Mouse (Mus musculus): ENCODE measurements around the gene Zfp9. TPM values are rescaled to one million over a fixed set of nuclear protein-coding genes. Genes with fewer than 3 reads are reported as not detected.

The Zfp9 gene
- 8.8 and 9.0 TPM in 2 replicates for polyA plus RNA-seq (2015; fragmentation: Nextera tagmentation; extraction: Ambion mirVana)

DNA sequence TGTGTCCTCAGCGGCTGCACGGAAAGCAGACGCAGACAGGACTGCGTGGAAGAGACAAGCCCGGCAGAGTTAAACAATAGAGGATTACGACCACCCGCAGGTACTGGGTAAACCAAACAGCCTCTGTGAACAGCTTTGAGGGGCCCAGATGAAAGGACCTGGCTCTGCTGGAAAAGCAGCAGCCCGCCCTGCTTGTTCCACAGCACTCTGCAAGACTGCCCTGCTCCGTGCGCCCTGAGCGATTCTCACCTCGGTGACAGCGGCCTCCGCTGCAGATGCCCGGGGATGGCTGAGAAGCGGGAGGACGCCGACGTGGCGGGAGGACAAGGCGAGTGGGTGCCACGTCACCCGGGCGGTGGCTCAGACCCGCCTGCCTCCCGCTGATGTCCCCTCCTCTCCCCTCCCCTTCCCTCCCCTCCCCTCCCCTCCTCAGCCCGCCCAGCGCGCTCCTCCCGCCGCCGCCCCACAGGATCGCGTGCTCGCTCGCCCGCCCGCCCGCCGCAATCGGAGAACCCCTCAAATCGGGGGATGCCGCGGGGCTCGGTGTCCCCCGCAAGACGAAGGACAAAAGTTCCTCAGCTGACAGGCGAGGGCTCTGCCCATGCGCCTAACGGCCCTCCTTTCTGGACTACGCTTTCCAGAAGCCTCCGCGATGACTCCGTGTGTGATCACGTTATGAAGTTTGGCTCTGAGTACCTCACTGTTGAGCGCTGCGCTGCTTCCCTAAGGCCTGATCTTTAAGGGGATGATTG is at the start of gene Zfp9:
Zfp9 (minus strand) TSS at position 364 of the 752 bp plus-strand sequence.
- peak within 1 kb of the TSS; percentile 76 for H3K4me2 ChIP-seq
- WGBS, result under 1% methylated on average over 32 of the region's 57 CpGs
- H3K9ac ChIP-seq, result peak within 1 kb of the TSS; percentile 48
- ATAC-seq (ENCODE audit: insufficient read depth, low FRiP score, low read depth), result peak; percentile 87
- H3K27me3 ChIP-seq (replicated peaks), result no peaks in the 10 kb centered on the region
- H3K4me3 ChIP-seq (replicated peaks), result peak within 1 kb of the TSS; percentile 59
- no peaks in the 10 kb centered on the region for H3K9me3 ChIP-seq
- H3K27ac ChIP-seq, result peak within 1 kb of the TSS; percentile 87
- no peaks in the 10 kb centered on the region for H3K4me1 ChIP-seq
- H3K36me3 ChIP-seq, result no peaks in the 10 kb centered on the region

DNA sequence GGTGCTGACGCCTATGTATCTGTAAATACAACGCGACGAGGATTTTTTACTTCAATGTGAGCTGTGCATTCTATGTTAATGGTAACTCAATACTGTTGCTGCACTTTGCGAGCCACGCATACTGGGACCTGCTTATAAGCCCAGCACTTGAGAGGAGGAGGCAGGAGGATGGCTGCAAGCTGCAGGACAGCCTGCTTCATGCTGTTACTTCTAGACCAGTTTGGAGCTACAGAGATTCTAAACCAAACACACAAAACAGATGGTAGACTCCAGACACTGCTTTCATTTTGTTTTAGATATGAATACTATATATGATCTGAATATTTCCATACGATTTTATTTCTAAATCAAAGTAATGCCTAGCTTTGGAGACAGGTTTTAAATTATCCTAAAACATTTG is 41.5 kb upstream of the Zfp9 start:
- WGBS, result 85% methylated on average over 7 of the region's 7 CpGs
- no peak overlapping the region for H3K4me2 ChIP-seq
- H3K36me3 ChIP-seq, result peaks cover 21% of the 10 kb centered on the region
- no peak overlapping the region for H3K9ac ChIP-seq
- no peak overlapping the region for H3K4me3 ChIP-seq (replicated peaks)
- ATAC-seq (ENCODE audit: insufficient read depth, low FRiP score, low read depth), result no peak
- no peaks in the 10 kb centered on the region for H3K9me3 ChIP-seq
- no peaks in the 10 kb centered on the region for H3K4me1 ChIP-seq
- H3K27ac ChIP-seq, result no peak overlapping the region
- H3K27me3 ChIP-seq (replicated peaks), result no peaks in the 10 kb centered on the region

DNA sequence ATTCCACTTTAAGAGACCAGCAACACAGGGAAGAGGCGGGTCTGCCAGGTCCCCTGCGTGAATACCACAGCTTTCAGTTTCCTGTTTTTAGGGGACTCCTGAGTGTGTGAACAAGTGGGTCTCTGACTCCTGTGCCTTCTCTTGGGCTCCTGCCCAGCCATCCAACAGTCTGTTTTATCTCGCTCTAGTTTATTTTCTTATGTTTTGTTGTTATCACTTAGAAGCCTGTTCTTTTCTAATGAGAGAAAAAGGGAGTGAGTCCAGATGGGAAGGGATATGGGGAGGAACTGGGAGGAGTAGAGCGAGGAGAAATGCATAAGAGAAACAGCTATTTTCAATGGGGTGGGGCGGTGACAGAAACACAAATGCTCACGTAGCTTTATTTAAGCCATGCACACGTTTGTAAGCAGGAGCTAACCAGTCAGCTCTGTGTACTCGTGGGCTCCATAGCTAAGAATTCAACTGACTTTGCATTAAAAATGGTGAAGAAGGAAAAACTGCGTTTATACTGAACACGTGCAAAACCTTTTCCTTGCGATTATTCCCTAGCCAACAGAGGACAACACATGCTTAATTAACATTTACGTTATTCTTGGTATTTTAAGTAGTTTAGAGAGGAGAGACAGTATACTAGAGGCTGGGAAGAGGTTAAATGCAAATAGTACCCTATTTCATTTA is 34.4 kb upstream of the Zfp9 start:
- ATAC-seq (ENCODE audit: insufficient read depth, low FRiP score, low read depth), result no peak
- H3K4me2 ChIP-seq, result no peak overlapping the region
- no peaks in the 10 kb centered on the region for H3K27me3 ChIP-seq (replicated peaks)
- no peaks in the 10 kb centered on the region for H3K4me1 ChIP-seq
- H3K9me3 ChIP-seq, result no peaks in the 10 kb centered on the region
- 89% methylated on average over 12 of the region's 12 CpGs for WGBS
- H3K27ac ChIP-seq, result no peak overlapping the region
- H3K4me3 ChIP-seq (replicated peaks), result no peak overlapping the region
- no peak overlapping the region for H3K9ac ChIP-seq
- peaks cover 19% of the 10 kb centered on the region; the same call in 1 of the 2 replicates for H3K36me3 ChIP-seq

DNA sequence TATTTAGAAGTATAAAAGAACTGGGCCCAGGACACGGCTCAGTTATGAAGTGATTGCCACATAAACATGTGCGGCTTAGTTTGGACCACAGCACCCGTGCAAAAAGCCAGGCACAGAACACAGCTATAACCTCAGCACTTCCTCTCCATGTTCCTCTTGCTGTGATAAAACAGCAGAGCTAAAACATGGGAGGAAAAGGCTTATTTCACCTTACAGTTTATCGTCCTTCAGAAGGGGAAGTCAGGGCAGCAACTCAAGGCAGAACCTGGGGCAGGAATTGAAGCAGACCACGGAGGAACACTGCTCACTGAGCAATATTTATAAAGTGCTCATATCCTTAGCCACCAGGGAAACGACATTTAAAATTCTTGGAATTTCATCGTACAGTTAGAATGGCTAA is 19.9 kb upstream of the Zfp9 start:
- Histone ChIP-seq H3K36me3 (no peaks in the 10 kb centered on the region; the same call in 1 of the 2 replicates), H3K4me2 (no peak overlapping the region), H3K4me1 (no peaks in the 10 kb centered on the region), H3K27me3 (replicated peaks) (no peaks in the 10 kb centered on the region), H3K27ac (no peak overlapping the region), H3K9ac (no peak overlapping the region), H3K4me3 (replicated peaks) (no peak overlapping the region), H3K9me3 (no peaks in the 10 kb centered on the region)
- no peak for ATAC-seq (ENCODE audit: insufficient read depth, low FRiP score, low read depth)
- WGBS, result 83% methylated on average over 7 of the region's 7 CpGs

DNA sequence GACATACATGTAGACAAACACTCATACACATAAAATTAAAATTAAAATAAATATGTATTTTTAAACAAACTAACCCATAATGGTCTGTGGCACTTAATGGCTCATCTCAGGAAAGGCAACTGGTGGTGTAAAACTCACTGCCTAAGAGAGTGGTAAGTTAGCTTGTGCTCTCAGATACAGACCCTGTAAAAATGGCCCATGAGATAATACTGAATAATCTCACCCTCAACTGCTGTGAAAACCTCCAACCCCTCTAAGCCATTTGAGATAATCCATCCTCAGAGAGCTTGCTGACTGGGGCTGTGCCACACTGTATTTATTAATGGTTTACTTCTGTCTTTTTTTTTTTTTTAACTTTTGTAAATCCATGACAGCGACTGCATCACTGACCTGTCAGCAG is 3.0 kb upstream of the Zfp9 start:
- Histone ChIP-seq H3K9me3 (no peaks in the 10 kb centered on the region), H3K9ac (no peak overlapping the region), H3K4me2 (no peak overlapping the region), H3K27me3 (replicated peaks) (no peaks in the 10 kb centered on the region), H3K27ac (no peak overlapping the region), H3K36me3 (no peaks in the 10 kb centered on the region), H3K4me3 (replicated peaks) (no peak overlapping the region), H3K4me1 (no peaks in the 10 kb centered on the region)
- 81% methylated on average over 1 of the region's 1 CpGs for WGBS
- no peak for ATAC-seq (ENCODE audit: insufficient read depth, low FRiP score, low read depth)

DNA sequence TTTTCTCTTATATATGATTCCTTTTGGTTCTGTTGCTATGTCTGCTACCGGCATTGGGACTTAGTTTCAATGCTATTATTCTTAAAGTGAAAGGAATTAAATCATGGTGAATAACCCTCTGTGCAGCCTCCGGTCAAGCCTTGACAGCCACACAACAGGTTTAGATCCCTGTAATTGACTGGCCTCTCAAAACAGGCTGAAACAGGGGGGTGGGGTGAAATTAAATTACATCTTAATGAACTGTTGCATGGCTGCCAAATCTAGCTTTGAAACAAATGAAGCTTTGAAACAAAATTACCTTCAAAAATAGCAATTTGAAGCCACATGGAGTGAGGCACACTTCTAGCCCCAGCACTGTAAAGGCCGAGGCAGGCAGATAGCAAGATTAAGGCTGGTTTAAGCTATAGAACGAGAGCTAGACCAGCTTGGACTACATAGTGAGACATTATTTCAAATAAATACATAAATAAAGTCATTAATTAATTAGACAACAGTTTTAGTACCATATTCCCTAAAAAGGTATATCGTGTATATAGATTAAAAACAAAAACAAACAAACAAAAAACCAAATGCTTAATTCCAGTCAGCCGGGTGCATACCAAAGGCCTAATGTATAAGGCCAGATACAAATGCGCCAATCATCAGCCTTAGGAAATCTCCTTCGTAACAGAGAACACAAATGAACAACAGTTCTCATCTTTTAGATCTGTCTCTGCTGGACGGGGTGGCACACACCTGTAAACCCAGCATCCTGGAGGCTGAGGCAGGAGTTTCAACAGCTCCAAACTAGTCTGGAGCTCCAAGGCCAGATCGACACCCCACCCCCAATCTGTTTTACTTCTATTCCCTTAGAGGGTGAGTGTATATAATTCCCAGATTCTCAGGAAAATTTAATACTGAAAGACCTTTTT is 990 bp downstream of the Zfp9 start:
- Histone ChIP-seq H3K4me1 (no peaks in the 10 kb centered on the region), H3K36me3 (no peaks in the 10 kb centered on the region), H3K27me3 (replicated peaks) (no peaks in the 10 kb centered on the region), H3K9me3 (no peaks in the 10 kb centered on the region), H3K27ac (peak overlapping the region; percentile 87), H3K4me3 (replicated peaks) (peak overlapping the region; percentile 59), H3K9ac (peak overlapping the region; percentile 48), H3K4me2 (peak overlapping the region; percentile 76)
- ATAC-seq (ENCODE audit: insufficient read depth, low FRiP score, low read depth), result no peak
- 32% methylated on average over 10 of the region's 10 CpGs for WGBS

DNA sequence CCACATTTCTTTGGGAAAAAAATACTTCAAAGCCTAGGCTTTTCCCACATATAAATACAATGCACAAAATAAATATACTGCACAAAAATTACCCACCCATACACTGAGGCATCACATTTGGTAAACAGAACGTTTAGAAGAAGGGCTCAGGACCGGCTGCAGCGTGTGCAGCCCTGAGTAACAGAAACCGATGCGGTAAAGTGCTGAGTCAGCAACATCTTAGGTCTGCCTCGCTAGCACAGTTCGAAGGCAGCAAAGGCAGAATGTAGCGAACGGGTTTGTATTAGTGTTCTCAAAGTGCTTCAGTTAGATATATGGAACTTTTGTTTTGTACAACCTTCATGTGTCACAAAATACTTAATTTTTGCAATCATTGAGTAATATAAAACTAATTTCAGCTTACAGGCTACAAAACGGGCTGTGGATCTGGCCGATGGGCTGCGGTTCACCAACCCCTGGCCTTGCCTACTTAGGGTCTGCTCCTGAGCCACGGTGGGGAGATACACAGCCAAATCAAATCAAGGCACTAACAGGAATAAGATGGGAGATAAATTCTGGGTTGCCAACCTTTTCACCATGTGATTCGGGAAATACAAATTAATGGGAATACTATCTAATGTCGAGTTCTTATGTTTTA is 16.9 kb downstream of the Zfp9 start:
- Histone ChIP-seq H3K4me2 (no peak overlapping the region), H3K27ac (no peak overlapping the region), H3K27me3 (replicated peaks) (no peaks in the 10 kb centered on the region), H3K9me3 (no peaks in the 10 kb centered on the region), H3K9ac (no peak overlapping the region), H3K4me3 (replicated peaks) (no peak overlapping the region), H3K36me3 (peaks cover 9% of the 10 kb centered on the region; the same call in 1 of the 2 replicates), H3K4me1 (no peaks in the 10 kb centered on the region)
- 82% methylated on average over 15 of the region's 15 CpGs for WGBS
- ATAC-seq (ENCODE audit: insufficient read depth, low FRiP score, low read depth), result no peak

DNA sequence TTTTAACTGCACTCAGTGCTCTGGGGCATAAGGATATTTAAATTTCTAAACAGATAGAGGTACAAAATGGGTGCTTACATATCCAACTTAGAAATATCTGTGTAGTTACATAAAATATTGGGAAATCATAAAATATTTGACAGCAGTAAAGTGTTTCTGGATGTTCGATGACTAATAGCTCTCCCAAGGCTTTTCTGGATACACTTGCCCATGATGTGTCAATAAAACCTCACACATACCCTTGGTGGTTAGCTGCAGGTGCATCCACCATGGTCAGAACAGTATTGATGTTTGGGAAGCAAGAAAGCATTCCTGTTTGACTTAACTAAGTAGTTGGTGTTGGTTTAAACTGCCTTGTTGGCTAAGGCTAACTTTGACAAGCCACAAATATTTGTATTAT is 21.4 kb downstream of the Zfp9 start:
- WGBS, result 81% methylated on average over 1 of the region's 1 CpGs
- no peaks in the 10 kb centered on the region for H3K27me3 ChIP-seq (replicated peaks)
- no peak overlapping the region for H3K4me3 ChIP-seq (replicated peaks)
- ATAC-seq (ENCODE audit: insufficient read depth, low FRiP score, low read depth), result no peak
- H3K9me3 ChIP-seq, result no peaks in the 10 kb centered on the region
- no peak overlapping the region for H3K4me2 ChIP-seq
- no peak overlapping the region for H3K9ac ChIP-seq
- H3K36me3 ChIP-seq, result no peaks in the 10 kb centered on the region
- H3K27ac ChIP-seq, result no peak overlapping the region
- H3K4me1 ChIP-seq, result peaks cover 4% of the 10 kb centered on the region; the same call in 1 of the 2 replicates

DNA sequence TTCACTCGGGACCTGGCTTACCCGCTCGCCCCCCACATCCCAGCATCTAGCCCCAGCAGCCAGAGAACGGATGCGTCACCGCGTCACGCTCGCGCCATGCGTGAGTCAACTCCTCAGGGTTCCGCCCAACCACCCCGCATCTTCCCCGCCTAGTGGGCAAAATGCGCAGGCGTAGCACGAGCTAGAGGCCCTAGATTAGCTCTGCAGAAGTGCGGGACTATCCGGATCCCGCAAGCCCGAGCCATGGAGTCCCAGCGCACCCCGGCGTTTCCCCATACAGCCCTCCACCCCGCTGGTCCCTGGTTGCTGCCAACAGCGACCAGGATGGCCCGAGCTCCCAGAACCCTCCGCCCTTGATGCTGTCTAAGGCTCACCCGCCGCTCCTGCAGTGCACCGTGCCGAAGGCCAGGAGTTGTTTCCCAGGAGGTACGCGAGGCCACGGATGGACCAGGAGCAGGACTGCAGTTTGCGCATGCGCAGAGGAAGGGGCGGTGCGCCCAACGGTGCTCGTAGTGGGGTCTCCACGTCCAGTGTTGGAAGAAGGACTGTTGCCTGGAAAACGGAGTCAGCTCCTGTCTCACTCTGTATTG is 24.0 kb downstream of the Zfp9 start, which contains the start of gene Zfp248:
Zfp248 (minus strand) TSS at position 487 of the 590 bp plus-strand sequence.
- peak within 1 kb of the TSS; percentile 95 for H3K27ac ChIP-seq
- H3K4me3 ChIP-seq (replicated peaks), result peak within 1 kb of the TSS; percentile 77
- H3K4me1 ChIP-seq, result peaks cover 4% of the 10 kb centered on the region; the same call in 1 of the 2 replicates
- H3K36me3 ChIP-seq, result no peaks in the 10 kb centered on the region
- H3K9ac ChIP-seq, result peak within 1 kb of the TSS; percentile 80
- ATAC-seq (ENCODE audit: insufficient read depth, low FRiP score, low read depth), result peak; percentile 92
- under 1% methylated on average over 43 of the region's 43 CpGs for WGBS
- no peaks in the 10 kb centered on the region for H3K27me3 ChIP-seq (replicated peaks)
- no peaks in the 10 kb centered on the region for H3K9me3 ChIP-seq
- peak within 1 kb of the TSS; percentile 86 for H3K4me2 ChIP-seq

DNA sequence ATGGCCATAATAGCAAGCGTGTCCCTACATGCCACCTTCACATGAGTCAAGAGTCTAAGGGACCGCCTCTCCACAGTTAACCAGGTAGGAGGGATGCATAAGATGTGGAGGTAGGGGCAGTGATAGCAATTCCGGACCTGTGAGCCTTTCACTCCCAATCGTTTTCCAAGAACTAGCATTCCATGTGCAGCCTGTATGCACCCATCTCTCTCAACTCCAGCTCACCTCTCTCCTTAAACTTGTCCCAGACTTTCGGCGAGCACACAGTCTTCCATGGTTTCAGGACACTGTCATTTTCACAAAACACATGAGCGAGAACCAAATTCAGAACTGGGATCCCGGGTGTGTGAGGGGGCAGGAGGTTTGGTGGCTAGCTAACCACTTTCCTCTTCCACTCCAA is 24.7 kb downstream of the Zfp9 start:
- H3K36me3 ChIP-seq, result no peaks in the 10 kb centered on the region
- H3K9ac ChIP-seq, result no peak overlapping the region; the same call in 1 of the 2 replicates
- no peaks in the 10 kb centered on the region for H3K27me3 ChIP-seq (replicated peaks)
- H3K4me3 ChIP-seq (replicated peaks), result peak overlapping the region; percentile 77
- peaks cover 4% of the 10 kb centered on the region; the same call in 1 of the 2 replicates for H3K4me1 ChIP-seq
- 28% methylated on average over 8 of the region's 8 CpGs for WGBS
- H3K4me2 ChIP-seq, result peak overlapping the region; percentile 86
- peak overlapping the region; percentile 95; the same call in 1 of the 2 replicates for H3K27ac ChIP-seq
- H3K9me3 ChIP-seq, result no peaks in the 10 kb centered on the region
- no peak for ATAC-seq (ENCODE audit: insufficient read depth, low FRiP score, low read depth)

DNA sequence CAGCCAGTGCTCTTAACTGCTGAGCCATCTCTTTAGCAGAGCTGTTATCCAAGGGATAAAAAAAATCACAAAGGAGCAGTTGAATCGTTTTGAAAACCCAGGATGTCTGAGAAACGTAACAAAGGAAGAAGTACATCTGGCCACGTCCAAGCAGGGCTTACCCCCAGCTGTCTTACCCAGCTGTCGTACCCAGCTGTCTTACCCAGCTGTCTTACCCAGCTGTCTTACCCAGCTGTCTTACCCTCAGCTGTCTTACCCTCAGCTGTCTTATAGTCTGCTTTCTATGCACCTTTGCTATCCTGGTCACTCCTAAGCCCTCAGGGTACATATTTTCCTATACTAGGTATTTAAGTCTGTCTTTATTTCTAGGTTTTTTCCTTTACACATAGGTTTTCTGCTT is 47.6 kb downstream of the Zfp9 start:
- Histone ChIP-seq H3K9me3 (no peaks in the 10 kb centered on the region), H3K4me1 (no peaks in the 10 kb centered on the region), H3K4me2 (no peak overlapping the region), H3K9ac (no peak overlapping the region), H3K36me3 (peaks cover 27% of the 10 kb centered on the region), H3K27ac (no peak overlapping the region), H3K27me3 (replicated peaks) (no peaks in the 10 kb centered on the region), H3K4me3 (replicated peaks) (no peak overlapping the region)
- 84% methylated on average over 4 of the region's 4 CpGs for WGBS
- ATAC-seq (ENCODE audit: insufficient read depth, low FRiP score, low read depth), result no peak
